Mouse (Mus musculus) gastrocnemius, postnatal 10 days (tissue): ENCODE results near the gene Smad6. TPM values are rescaled to one million over a fixed set of nuclear protein-coding genes. Genes with fewer than 3 reads are reported as not detected.

Source experiments
- DNase-seq: peaks from one replicate; pipeline ENCODE4 v3.0.0; 2021; ENCODE audit warnings: mixed read lengths
- total RNA-seq, 2 experiments: library from RNA; stranded (reverse); gene quantifications; 2 replicates each; pipeline ENCODE4 v1.2.3; 2021

The Smad6 gene
- total RNA-seq, 2 experiments from 2014 or later: 3.0 to 4.6 TPM

- DNase-seq: peak; percentile 67
Observed at GRCm38 (mm10) chr9:63915976-63916375, 105.9 kb downstream of the Smad6 start.

- DNase-seq: no peak
Observed at GRCm38 (mm10) chr9:63914944-63915343, 106.9 kb downstream of the Smad6 start.

- DNase-seq: no peak
Observed at GRCm38 (mm10) chr9:63912051-63912450, 109.8 kb downstream of the Smad6 start.

- peak; percentile 81 for DNase-seq
Observed at GRCm38 (mm10) chr9:63909618-63910017, 112.2 kb downstream of the Smad6 start.

- no peak for DNase-seq
Observed at GRCm38 (mm10) chr9:63904543-63904942, 117.3 kb downstream of the Smad6 start.

Other genes with a start within 250 kb of the Smad6 start
- gene Lctl, start 95.1 kb upstream of the Smad6 start, total RNA-seq: under 1 TPM; 0.66 to 0.68 TPM
- gene Zwilch, start 151.0 kb upstream of the Smad6 start, total RNA-seq: 1 to 10 TPM; 3.1 to 5.3 TPM
- 100 to 1,000 TPM; 811 to 822 TPM for gene Rpl4, start 151.3 kb upstream of the Smad6 start, total RNA-seq
- 10 to 100 TPM; 17.4 to 17.5 TPM for gene Snapc5, start 157.2 kb upstream of the Smad6 start, total RNA-seq
- 1 to 10 TPM; 2.0 to 2.9 TPM for gene Uchl4, start 213.1 kb upstream of the Smad6 start, total RNA-seq
- gene Map2k1, start 231.6 kb upstream of the Smad6 start, total RNA-seq: 10 to 100 TPM; 69.8 to 71.6 TPM